Mouse (Mus musculus) midbrain, embryonic 14.5 days (tissue): ENCODE data around the gene Cfap61. TPM values are rescaled to one million over a fixed set of nuclear protein-coding genes. Genes with fewer than 3 reads are reported as not detected.

Experiments used
- ATAC-seq: fragments of 200-750 bp; cut with Nextera tagmentation; 2 replicates; pipeline ENCODE4 v1.8.0; 2017; ENCODE audit warnings: moderate number of reproducible peaks, moderate library complexity; ENCODE audit not compliant: low FRiP score, low TSS enrichment
- DNase-seq: peaks from one replicate; pipeline ENCODE4 v3.0.0-alpha.2; 2015
- H3K27ac ChIP-seq: fragments of 300-500 bp; sonication (generic); replicated peaks from 2 replicates; pipeline ENCODE4 v1.5.1; 2014; ENCODE audit warnings: mild to moderate bottlenecking, low read depth, low read length, moderate library complexity
- H3K27me3 ChIP-seq: fragments of 300-500 bp; sonication (generic); 2 replicates; pipeline ENCODE4 v1.6.1; 2014; ENCODE audit warnings: low read length, control low read depth, mixed read lengths; ENCODE audit not compliant: control insufficient read depth, insufficient read depth
- H3K36me3 ChIP-seq: fragments of 300-500 bp; sonication (generic); 2 replicates; pipeline ENCODE4 v1.6.1; 2014; ENCODE audit warnings: low read length, control low read depth; ENCODE audit not compliant: control insufficient read depth, insufficient read depth
- H3K4me1 ChIP-seq: fragments of 300-500 bp; sonication (generic); 2 replicates; pipeline ENCODE4 v1.6.1; 2014; ENCODE audit warnings: mild to moderate bottlenecking, antibody characterized with exemption, low read length, control low read depth; ENCODE audit not compliant: control insufficient read depth, insufficient read depth
- H3K4me2 ChIP-seq: fragments of 300-500 bp; sonication (generic); 2 replicates; pipeline ENCODE4 v1.6.1; 2014; ENCODE audit warnings: mild to moderate bottlenecking, low read length, moderate library complexity
- H3K4me3 ChIP-seq: fragments of 300-500 bp; sonication (generic); replicated peaks from 2 replicates; pipeline ENCODE4 v1.5.1; 2014; ENCODE audit warnings: low read depth, low read length
- H3K9ac ChIP-seq: fragments of 300-500 bp; sonication (generic); replicated peaks from 2 replicates; pipeline ENCODE4 v1.6.1; 2014; ENCODE audit warnings: mild to moderate bottlenecking, low read length, moderate library complexity
- H3K9me3 ChIP-seq: fragments of 300-500 bp; sonication (generic); 2 replicates; pipeline ENCODE4 v1.6.1; 2016; ENCODE audit warnings: low read length, control low read depth, mixed read lengths; ENCODE audit not compliant: control insufficient read depth
- WGBS: fragments of 180-500 bp; shearing (Covaris S2); extraction: QIAGEN DNeasy Blood & Tissue Kit; methylation state at CpG from one replicate; pipeline ENCODE4 v1.1.7; 2014; 5-methylcytosine and 5-hydroxymethylcytosine counted together
- polyA plus RNA-seq: library from polyadenylated mRNA; unstranded; fragments of >200 nt; fragmentation: Nextera tagmentation; extraction: Ambion mirVana; gene quantifications from 2 replicates; pipeline ENCODE4 v1.2.1, GENCODE M21; 2014

The Cfap61 gene
- polyA plus RNA-seq, 1 experiment from 2014 or later, result 1.7 TPM

DNA sequence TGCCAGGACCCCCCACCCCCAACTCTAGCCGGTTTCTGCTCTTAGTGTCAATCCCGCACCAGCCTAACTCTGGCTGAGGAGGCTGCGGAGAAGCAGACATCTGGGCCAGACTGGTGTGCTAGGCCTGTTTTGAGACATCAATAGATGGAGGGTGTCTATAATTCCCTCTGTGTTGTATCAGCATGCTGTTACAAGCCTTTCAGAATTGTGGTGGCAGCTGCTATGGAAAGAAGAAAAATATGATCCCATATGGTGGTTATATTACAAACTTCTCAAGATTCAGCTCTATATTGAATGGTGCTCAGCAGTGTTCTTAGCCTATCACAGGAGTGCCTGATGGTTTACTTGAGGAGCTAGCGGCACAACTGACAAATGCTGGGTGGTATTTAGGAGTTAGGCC lies 116.8 kb downstream of the Cfap61 start:
- WGBS, result 77% methylated on average over 4 of the region's 4 CpGs

DNA sequence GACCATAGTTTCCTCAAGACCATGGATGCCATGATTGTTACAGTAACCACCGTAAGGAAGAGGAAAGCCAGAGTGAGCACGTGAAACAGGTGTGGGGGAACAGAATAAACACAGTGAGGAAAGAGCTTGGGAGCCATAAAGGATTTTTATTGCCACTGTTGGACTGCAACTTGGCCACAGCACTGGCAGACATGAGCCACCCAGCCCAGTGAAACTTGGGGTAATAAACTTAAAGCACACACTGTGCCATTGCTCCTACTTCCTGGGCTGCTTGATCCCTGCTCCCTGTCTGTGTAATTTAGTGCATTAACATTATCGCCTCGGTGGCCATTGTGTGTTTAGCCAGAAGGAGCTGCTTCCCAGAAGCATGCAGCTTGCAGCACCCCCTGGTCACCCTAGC lies 122.5 kb downstream of the Cfap61 start:
- Histone ChIP-seq H3K27ac (no peak overlapping the region), H3K9me3 (no peaks in the 10 kb centered on the region), H3K4me1 (peaks cover 8% of the 10 kb centered on the region), H3K4me3 (no peak overlapping the region), H3K36me3 (no peaks in the 10 kb centered on the region), H3K27me3 (no peaks in the 10 kb centered on the region), H3K4me2 (no peak overlapping the region), H3K9ac (no peak overlapping the region)
- ATAC-seq (no peak), DNase-seq (no peak)
- WGBS, result 85% methylated on average over 4 of the region's 4 CpGs

More for the DNA sequence above, 116.8 kb downstream of the Cfap61 start:
- no peak for DNase-seq
- no peaks in the 10 kb centered on the region for H3K36me3 ChIP-seq
- no peak for ATAC-seq
- H3K4me1 ChIP-seq, result no peaks in the 10 kb centered on the region
- H3K9me3 ChIP-seq, result no peaks in the 10 kb centered on the region
- H3K27me3 ChIP-seq, result no peaks in the 10 kb centered on the region
- H3K27ac ChIP-seq, result no peak overlapping the region
- H3K4me2 ChIP-seq, result no peak overlapping the region
- H3K9ac ChIP-seq, result no peak overlapping the region
- H3K4me3 ChIP-seq, result no peak overlapping the region

DNA sequence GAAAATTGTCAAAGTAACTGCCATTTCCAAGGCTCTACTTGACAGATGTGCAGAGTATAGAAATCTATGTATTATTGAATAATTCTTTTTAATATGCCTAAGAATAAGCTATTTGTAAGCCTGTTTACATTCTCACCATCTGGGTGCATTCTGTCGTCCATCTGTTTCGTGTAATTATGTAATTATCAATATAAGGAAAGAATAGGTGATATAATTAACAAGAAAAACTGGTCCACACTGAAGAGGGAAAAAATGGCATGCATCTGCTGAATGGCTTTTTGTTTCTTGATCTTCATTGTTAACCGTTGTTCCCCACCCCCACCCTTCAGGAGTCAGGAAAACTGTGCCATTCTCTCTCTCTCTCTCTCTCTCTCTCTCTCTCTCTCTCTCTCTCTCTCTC lies 124.2 kb downstream of the Cfap61 start:
- peak; percentile 27 for DNase-seq
- Histone ChIP-seq H3K9me3 (no peaks in the 10 kb centered on the region), H3K36me3 (no peaks in the 10 kb centered on the region), H3K4me2 (no peak overlapping the region), H3K27ac (no peak overlapping the region), H3K4me1 (peaks cover 20% of the 10 kb centered on the region), H3K4me3 (no peak overlapping the region), H3K27me3 (no peaks in the 10 kb centered on the region), H3K9ac (no peak overlapping the region)
- 41% methylated on average over 3 of the region's 3 CpGs for WGBS
- ATAC-seq, result no peak

DNA sequence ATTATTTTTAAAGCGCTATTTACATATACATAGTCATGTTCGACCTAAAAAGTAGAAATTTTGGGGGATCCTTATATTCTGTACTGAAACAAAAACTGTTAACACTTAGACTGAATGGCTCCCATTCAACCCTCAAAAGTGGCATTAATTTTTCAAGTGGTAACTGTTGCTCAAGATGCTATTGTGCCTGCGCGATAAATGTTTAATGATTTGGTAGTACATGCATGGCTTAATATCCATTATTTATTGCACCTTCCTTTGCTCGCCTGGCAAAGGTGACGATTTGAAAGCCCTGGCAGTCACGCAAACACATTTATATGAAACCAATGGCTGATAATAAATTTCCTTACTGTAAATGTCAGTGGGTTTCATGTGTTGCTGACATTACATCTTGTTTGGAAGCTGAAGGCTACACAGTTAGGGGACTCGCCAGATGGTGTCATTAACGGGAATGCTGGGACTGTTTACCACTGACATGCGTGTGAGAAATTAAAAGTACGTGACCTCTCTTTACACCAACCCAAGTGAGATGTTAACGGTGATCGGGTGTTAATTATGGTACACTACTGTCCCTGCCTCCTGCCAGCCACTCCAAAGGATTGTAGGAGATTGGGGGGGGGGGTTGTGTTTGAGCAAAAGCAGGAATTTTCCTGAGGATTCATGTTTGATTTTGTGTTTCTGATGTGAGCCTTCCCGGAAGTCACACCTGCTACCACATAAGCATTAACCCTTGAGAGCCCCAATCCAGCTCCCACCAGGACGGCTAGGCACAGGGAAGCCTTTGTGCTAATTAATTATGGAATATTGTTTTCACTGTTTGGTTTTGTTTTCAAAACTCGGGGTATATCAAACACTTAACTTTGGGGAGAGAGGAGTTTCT lies 127.1 kb downstream of the Cfap61 start:
- Histone ChIP-seq H3K27ac (peak overlapping the region; percentile 60), H3K4me3 (no peak overlapping the region), H3K36me3 (no peaks in the 10 kb centered on the region), H3K9me3 (no peaks in the 10 kb centered on the region), H3K27me3 (no peaks in the 10 kb centered on the region), H3K4me1 (peaks cover 21% of the 10 kb centered on the region), H3K9ac (no peak overlapping the region), H3K4me2 (peak overlapping the region; percentile 37)
- DNase-seq (peak; percentile 61), ATAC-seq (peak; percentile 28; the same call in 1 of the 2 replicates)
- WGBS, result 31% methylated on average over 16 of the region's 16 CpGs

DNA sequence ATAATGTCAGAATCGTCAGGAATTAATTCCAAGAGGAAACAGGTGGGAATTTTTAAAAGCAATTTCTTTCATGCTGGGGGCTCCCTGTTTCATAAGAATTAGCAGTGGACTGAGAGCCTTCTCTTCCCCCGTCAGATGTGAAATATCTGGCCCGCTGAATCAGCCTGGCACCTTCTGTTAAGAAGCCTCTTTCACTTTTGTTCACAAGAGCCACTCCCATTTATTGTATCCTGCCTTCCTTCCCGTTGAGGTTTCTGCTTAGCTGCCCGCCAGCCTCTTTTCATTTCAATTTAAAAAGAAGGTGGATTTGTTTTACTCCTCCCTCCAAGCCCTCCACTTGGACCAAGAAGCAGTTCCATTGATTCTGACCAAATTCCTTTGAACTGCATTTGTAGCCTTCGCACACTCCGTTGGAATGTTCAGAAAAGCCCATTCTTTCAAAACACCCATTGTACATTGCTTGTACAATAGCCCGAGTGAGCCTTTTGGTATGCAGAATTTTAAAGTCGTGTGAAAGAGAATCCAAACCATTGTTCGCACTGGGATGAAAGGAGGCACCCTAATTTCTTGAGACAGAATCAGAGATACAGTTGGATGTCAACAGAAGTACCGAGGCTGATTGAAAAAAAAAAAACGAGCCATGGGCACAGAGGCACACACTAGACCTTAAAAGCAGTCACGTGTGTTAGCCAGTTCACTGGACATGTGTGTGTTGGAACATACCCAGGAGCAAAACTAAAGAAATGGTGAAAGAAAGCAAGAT lies 127.9 kb downstream of the Cfap61 start:
- ATAC-seq (peak; percentile 35; the same call in 1 of the 2 replicates), DNase-seq (peak; percentile 62)
- 1% methylated on average over 13 of the region's 13 CpGs for WGBS
- Histone ChIP-seq H3K36me3 (no peaks in the 10 kb centered on the region), H3K9ac (no peak overlapping the region), H3K4me2 (peak overlapping the region; percentile 37), H3K4me3 (0 out of 2 replicates have a peak overlapping the region, but pooled peaks have one; percentile 1), H3K27me3 (no peaks in the 10 kb centered on the region), H3K27ac (peak overlapping the region; percentile 60; the same call in 1 of the 2 replicates), H3K9me3 (no peaks in the 10 kb centered on the region), H3K4me1 (peaks cover 21% of the 10 kb centered on the region)

DNA sequence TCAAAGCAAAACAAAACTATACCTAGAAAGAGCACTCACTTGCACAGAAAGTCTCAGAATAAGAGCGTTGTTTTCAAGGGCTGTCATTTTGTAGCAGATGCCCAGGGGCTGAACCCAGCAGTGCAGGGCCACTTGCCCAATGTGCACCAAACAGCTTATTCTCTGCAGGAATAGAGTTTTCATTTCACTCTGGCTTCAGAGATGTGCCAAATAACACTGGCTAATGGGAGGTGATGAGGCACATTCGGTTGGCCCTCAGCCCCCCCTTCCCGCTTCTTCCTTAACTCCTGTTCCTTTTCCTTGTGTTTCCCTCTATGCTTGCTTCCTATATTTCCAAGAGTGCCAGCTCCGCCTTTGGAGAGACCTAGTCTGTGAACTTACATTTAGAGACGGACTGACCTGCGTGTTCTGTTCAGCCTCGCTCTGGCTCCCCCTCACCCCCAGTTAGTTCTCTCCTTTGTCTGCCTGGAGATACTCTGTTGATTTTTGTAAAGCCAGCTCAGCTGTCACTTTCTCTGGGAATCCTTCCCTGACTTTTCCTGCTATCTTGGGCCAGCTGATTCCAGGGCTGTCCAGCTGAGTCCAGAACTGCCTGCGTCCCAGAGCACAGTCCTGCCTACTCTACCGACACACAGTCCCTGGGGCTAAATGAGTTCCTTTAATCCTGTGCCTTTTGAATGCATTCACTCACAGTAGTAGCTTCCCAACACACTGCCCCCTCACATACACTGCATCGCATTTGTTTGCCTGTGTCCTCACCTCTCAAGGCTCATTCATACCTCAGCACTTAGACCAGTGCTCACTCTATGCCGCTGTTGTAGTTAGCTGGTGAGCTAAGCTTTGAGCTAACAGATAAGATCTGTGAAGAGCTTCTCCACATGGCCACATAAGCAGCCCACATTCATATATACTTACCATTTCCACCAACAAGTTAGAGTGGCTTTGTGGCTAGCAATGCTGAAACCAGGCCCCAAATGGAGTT lies 128.8 kb downstream of the Cfap61 start:
- H3K4me1 ChIP-seq, result peaks cover 21% of the 10 kb centered on the region
- H3K9ac ChIP-seq, result no peak overlapping the region
- peak overlapping the region; percentile 46 for H3K27ac ChIP-seq
- H3K4me3 ChIP-seq, result no peak overlapping the region
- no peaks in the 10 kb centered on the region for H3K36me3 ChIP-seq
- H3K27me3 ChIP-seq, result no peaks in the 10 kb centered on the region
- DNase-seq (peak; percentile 51), ATAC-seq (peak; percentile 35; the same call in 1 of the 2 replicates)
- 8% methylated on average over 11 of the region's 11 CpGs for WGBS
- no peaks in the 10 kb centered on the region for H3K9me3 ChIP-seq
- peak overlapping the region; percentile 37 for H3K4me2 ChIP-seq

DNA sequence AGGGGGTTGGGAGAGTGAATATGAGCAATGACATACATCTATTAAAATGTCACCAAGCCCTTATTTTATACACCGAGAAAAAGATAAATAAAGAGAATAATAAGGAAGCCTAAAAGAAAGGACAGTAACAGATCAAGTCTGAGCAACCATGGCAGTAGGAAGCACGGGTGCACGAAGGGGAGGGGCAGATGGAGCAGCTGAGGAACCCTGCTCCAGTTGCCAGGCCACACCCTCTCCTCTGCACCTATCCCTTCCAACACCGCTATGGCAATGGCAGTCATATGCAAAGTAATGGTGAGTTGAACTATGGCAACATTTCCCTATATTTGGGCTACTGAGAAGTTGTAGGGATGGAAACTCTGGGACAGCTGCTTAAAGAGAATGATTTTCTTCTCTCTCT lies 132.8 kb downstream of the Cfap61 start:
- Histone ChIP-seq H3K36me3 (no peaks in the 10 kb centered on the region), H3K4me3 (no peak overlapping the region), H3K27me3 (no peaks in the 10 kb centered on the region), H3K4me2 (no peak overlapping the region), H3K9ac (no peak overlapping the region), H3K4me1 (peaks cover 11% of the 10 kb centered on the region), H3K9me3 (no peaks in the 10 kb centered on the region), H3K27ac (no peak overlapping the region)
- ATAC-seq (no peak), DNase-seq (no peak)
- WGBS, result 55% methylated on average over 4 of the region's 4 CpGs

DNA sequence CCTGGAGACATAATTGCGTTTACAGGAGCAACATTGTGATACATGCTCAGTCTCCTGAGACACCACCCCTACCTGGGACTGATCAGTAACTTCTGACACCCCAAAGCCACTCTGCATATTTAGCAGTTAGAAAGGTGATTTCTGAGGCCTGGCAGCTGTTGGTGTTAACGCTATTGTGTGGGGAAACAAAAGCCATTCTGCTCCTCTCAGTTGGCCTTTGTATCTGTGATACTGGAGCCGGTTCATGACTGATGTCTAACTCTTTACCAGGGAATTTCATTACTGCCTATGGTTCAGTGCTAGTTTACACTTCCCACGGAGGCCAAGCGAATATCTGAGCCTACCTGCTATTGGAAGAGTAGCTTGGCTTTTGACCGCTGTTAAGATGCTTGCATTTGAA lies 138.7 kb downstream of the Cfap61 start:
- ATAC-seq (no peak), DNase-seq (no peak)
- Histone ChIP-seq H3K9me3 (no peaks in the 10 kb centered on the region), H3K9ac (no peak overlapping the region), H3K36me3 (no peaks in the 10 kb centered on the region), H3K4me2 (no peak overlapping the region), H3K4me1 (0 out of 2 replicates have a peak, but pooled peaks cover 9% of the 10 kb centered on the region), H3K4me3 (no peak overlapping the region), H3K27me3 (no peaks in the 10 kb centered on the region), H3K27ac (no peak overlapping the region)
- 15% methylated on average over 6 of the region's 6 CpGs for WGBS
